Mouse (Mus musculus) limb, embryonic 10.5 days (tissue): ENCODE results near the gene Il27ra. TPM values are rescaled to one million over a fixed set of nuclear protein-coding genes. Genes with fewer than 3 reads are reported as not detected.
"Not testable (repeated sequence)": the region's sequence is repeated elsewhere in the genome, so short reads cannot be mapped to it uniquely, and the experiment has no call there.

ENCODE experiments used
- DNase-seq: peaks from one replicate; pipeline ENCODE4 v3.0.0-alpha.2; 2017; ENCODE audit warnings: low spot score
- H3K27ac ChIP-seq: fragments of 300-500 bp; sonication (generic); 2 replicates; pipeline ENCODE4 v1.5.1; 2016; ENCODE audit warnings: mild to moderate bottlenecking
- H3K27me3 ChIP-seq: fragments of 300-500 bp; sonication (generic); 2 replicates; pipeline ENCODE4 v1.6.1; 2016; ENCODE audit warnings: low read depth, mild to moderate bottlenecking; ENCODE audit not compliant: poor library complexity, severe bottlenecking
- H3K36me3 ChIP-seq: fragments of 300-500 bp; sonication (generic); 2 replicates; pipeline ENCODE4 v1.6.1; 2016; ENCODE audit warnings: mild to moderate bottlenecking, moderate library complexity
- H3K4me1 ChIP-seq: fragments of 300-500 bp; sonication (generic); 2 replicates; pipeline ENCODE4 v1.6.1; 2016
- H3K4me3 ChIP-seq: fragments of 300-500 bp; sonication (generic); 2 replicates; pipeline ENCODE4 v1.5.1; 2016; ENCODE audit warnings: mild to moderate bottlenecking, moderate library complexity
- H3K9me3 ChIP-seq: fragments of 300-500 bp; sonication (generic); replicated peaks from 2 replicates; pipeline ENCODE4 v1.6.1; 2016; ENCODE audit warnings: mild to moderate bottlenecking
- WGBS: fragments of 180-500 bp; shearing (Covaris S2); methylation state at CpG from one replicate; pipeline ENCODE4 v1.1.7; 2016; 5-methylcytosine and 5-hydroxymethylcytosine counted together
- microRNA counts: library from miRNA; unstranded; fragments of <30 nt; microRNA quantifications from one replicate; lab custom pipeline; 2017
- microRNA-seq: library from miRNA; unstranded; fragments of <30 nt; microRNA quantifications from one replicate; pipeline ENCODE4, GENCODE M21; 2017
- polyA plus RNA-seq: library from polyadenylated mRNA; unstranded; fragments of >200 nt; fragmentation: Nextera tagmentation; extraction: Ambion mirVana; gene quantifications from 2 replicates; pipeline ENCODE4 v1.2.1, GENCODE M21; 2016

Il27ra gene
- polyA plus RNA-seq, 1 experiment from 2014 or later = 0.58 TPM

GRCm38 (mm10) chr8:83996567-83997505 lies 45.6 kb downstream of the Il27ra start:
- Histone ChIP-seq H3K4me1 (peaks cover 45% of the 10 kb centered on the region), H3K27ac (peak overlapping the region; percentile 96), H3K27me3 (peaks cover 27% of the 10 kb centered on the region), H3K36me3 (peaks cover 58% of the 10 kb centered on the region), H3K4me3 (peak overlapping the region; percentile 87), H3K9me3 (no peaks in the 10 kb centered on the region)
- DNase-seq = peak; percentile 91
- under 1% methylated on average over 81 of the region's 103 CpGs for WGBS

GRCm38 (mm10) chr8:83995973-83996372 lies 46.4 kb downstream of the Il27ra start:
- no peak for DNase-seq
- peak overlapping the region; percentile 96 for H3K27ac ChIP-seq
- peaks cover 18% of the 10 kb centered on the region for H3K27me3 ChIP-seq
- WGBS = 14% methylated on average over 12 of the region's 12 CpGs
- peaks cover 45% of the 10 kb centered on the region for H3K4me1 ChIP-seq
- H3K9me3 ChIP-seq = no peaks in the 10 kb centered on the region
- H3K36me3 ChIP-seq = peaks cover 58% of the 10 kb centered on the region
- H3K4me3 ChIP-seq = peak overlapping the region; percentile 87

- Histone ChIP-seq H3K36me3 (peaks cover 59% of the 10 kb centered on the region), H3K9me3 (no peaks in the 10 kb centered on the region), H3K4me3 (no peak overlapping the region), H3K27me3 (no peaks in the 10 kb centered on the region), H3K4me1 (peaks cover 37% of the 10 kb centered on the region), H3K27ac (no peak overlapping the region)
- WGBS = 86% methylated on average over 3 of the region's 3 CpGs
- DNase-seq = no peak
Measured at GRCm38 (mm10) chr8:83994030-83994429, 48.4 kb downstream of the Il27ra start.

GRCm38 (mm10) chr8:83992488-83992887 lies 49.9 kb downstream of the Il27ra start:
- no peaks in the 10 kb centered on the region for H3K9me3 ChIP-seq
- DNase-seq = no peak
- peaks cover 74% of the 10 kb centered on the region for H3K36me3 ChIP-seq
- peaks cover 29% of the 10 kb centered on the region for H3K4me1 ChIP-seq
- no peak overlapping the region for H3K4me3 ChIP-seq
- 83% methylated on average over 2 of the region's 2 CpGs for WGBS
- H3K27me3 ChIP-seq = no peaks in the 10 kb centered on the region
- no peak overlapping the region for H3K27ac ChIP-seq

GRCm38 (mm10) chr8:83990170-83990569 lies 52.2 kb downstream of the Il27ra start:
- no peak overlapping the region for H3K27ac ChIP-seq
- no peaks in the 10 kb centered on the region for H3K9me3 ChIP-seq
- H3K4me1 ChIP-seq = peaks cover 13% of the 10 kb centered on the region
- H3K36me3 ChIP-seq = peaks cover 95% of the 10 kb centered on the region
- DNase-seq = no peak
- 92% methylated on average over 14 of the region's 14 CpGs for WGBS
- H3K4me3 ChIP-seq = no peak overlapping the region
- no peaks in the 10 kb centered on the region for H3K27me3 ChIP-seq

- Histone ChIP-seq H3K4me3 (no peak overlapping the region), H3K9me3 (no peaks in the 10 kb centered on the region), H3K27ac (no peak overlapping the region), H3K36me3 (peaks cover 95% of the 10 kb centered on the region), H3K4me1 (peaks cover 12% of the 10 kb centered on the region), H3K27me3 (no peaks in the 10 kb centered on the region)
- 86% methylated on average over 7 of the region's 7 CpGs for WGBS
- DNase-seq = no peak
Measured at GRCm38 (mm10) chr8:83989243-83989642, 53.1 kb downstream of the Il27ra start.

- 97% methylated on average over 2 of the region's 2 CpGs for WGBS
- H3K4me3 ChIP-seq, H3K27me3 ChIP-seq, DNase-seq, H3K27ac ChIP-seq, H3K4me1 ChIP-seq, H3K9me3 ChIP-seq: not testable (repeated sequence)
- H3K36me3 ChIP-seq = peaks cover 93% of the 10 kb centered on the region
Measured at GRCm38 (mm10) chr8:83983222-83983621, 59.2 kb downstream of the Il27ra start.

GRCm38 (mm10) chr8:83982449-83982848 lies 59.9 kb downstream of the Il27ra start:
- no peak for DNase-seq
- H3K27me3 ChIP-seq = no peaks in the 10 kb centered on the region
- peaks cover 11% of the 10 kb centered on the region for H3K4me1 ChIP-seq
- no peak overlapping the region for H3K27ac ChIP-seq
- no peaks in the 10 kb centered on the region for H3K9me3 ChIP-seq
- peaks cover 92% of the 10 kb centered on the region for H3K36me3 ChIP-seq
- WGBS = 90% methylated on average over 4 of the region's 4 CpGs
- no peak overlapping the region for H3K4me3 ChIP-seq

GRCm38 (mm10) chr8:83981533-83981932 lies 60.9 kb downstream of the Il27ra start:
- no peak overlapping the region for H3K27ac ChIP-seq
- H3K4me1 ChIP-seq = peaks cover 20% of the 10 kb centered on the region
- no peaks in the 10 kb centered on the region for H3K9me3 ChIP-seq
- peaks cover 83% of the 10 kb centered on the region for H3K36me3 ChIP-seq
- DNase-seq = no peak
- no peaks in the 10 kb centered on the region for H3K27me3 ChIP-seq
- WGBS = 94% methylated on average over 7 of the region's 7 CpGs
- H3K4me3 ChIP-seq = no peak overlapping the region

GRCm38 (mm10) chr8:83980845-83981244 lies 61.5 kb downstream of the Il27ra start:
- 83% methylated on average over 8 of the region's 8 CpGs for WGBS

More at GRCm38 (mm10) chr8:83980845-83981244, 61.5 kb downstream of the Il27ra start:
- DNase-seq = no peak
- Histone ChIP-seq H3K36me3 (peaks cover 80% of the 10 kb centered on the region), H3K27me3 (no peaks in the 10 kb centered on the region), H3K27ac (no peak overlapping the region), H3K4me1 (peaks cover 20% of the 10 kb centered on the region), H3K4me3 (no peak overlapping the region), H3K9me3 (no peaks in the 10 kb centered on the region)

MicroRNA genes within 50 kb of the gene (microRNA counts, 519-probe panel; counts per million panel counts)
- microRNA mmu-miR-1199 (lab: Ali Mortazavi, UCI) = 684 counts per million, percentile 72 among the panel's probes with 10 or more counts
- 2,761 counts per million, percentile 73 among the panel's probes with 10 or more counts for microRNA mmu-miR-709 (lab: Ali Mortazavi, UCI)

Small RNA genes within 50 kb of the gene (microRNA-seq; reads per million reads assigned to microRNA genes)
- 1.8 reads per million for gene Mir1199
- gene Mir709 = not detected
- gene Mir8111 = 2.1 reads per million

Other genes starting within 250 kb of the Il27ra start
- gene Adgrl1, start 142.5 kb downstream of the Il27ra start, polyA plus RNA-seq = 12.3 and 16.2 TPM in 2 replicates
- 0.58 and 0.70 TPM in 2 replicates for gene Gm10644, start 87.4 kb downstream of the Il27ra start, polyA plus RNA-seq
- gene Asf1b, start 87.1 kb downstream of the Il27ra start, polyA plus RNA-seq = 94.6 and 101 TPM in 2 replicates
- gene Prkaca, start 69.6 kb downstream of the Il27ra start, polyA plus RNA-seq = 136 and 158 TPM in 2 replicates
- gene Samd1, start 44.9 kb downstream of the Il27ra start, polyA plus RNA-seq = 10.3 and 12.5 TPM in 2 replicates
- gene 1700067K01Rik, start 41.1 kb downstream of the Il27ra start, polyA plus RNA-seq = 0.28 and 0.73 TPM in 2 replicates
- gene 2210011C24Rik, start 30.4 kb downstream of the Il27ra start, polyA plus RNA-seq = 0.13 TPM in 1 of 2 replicates, not detected in the other
- 6.5 and 6.6 TPM in 2 replicates for gene Palm3, start 21.1 kb downstream of the Il27ra start, polyA plus RNA-seq
- gene Rln3, start 2.4 kb upstream of the Il27ra start, polyA plus RNA-seq = not detected in 2 replicates
- gene Gm10643, start 22.5 kb upstream of the Il27ra start, polyA plus RNA-seq = 0.88 and 1.0 TPM in 2 replicates
- gene Rfx1, start 24.2 kb upstream of the Il27ra start, polyA plus RNA-seq = 9.5 and 11.3 TPM in 2 replicates
- gene Dcaf15, start 62.2 kb upstream of the Il27ra start, polyA plus RNA-seq = 20.2 and 20.8 TPM in 2 replicates
- 0.29 TPM in 1 of 2 replicates, not detected in the other for gene Podnl1, start 83.4 kb upstream of the Il27ra start, polyA plus RNA-seq
- gene Cc2d1a, start 105.3 kb upstream of the Il27ra start, polyA plus RNA-seq = 22.6 and 24.8 TPM in 2 replicates
- gene 4930432K21Rik, start 105.4 kb upstream of the Il27ra start, polyA plus RNA-seq = 1.5 and 2.3 TPM in 2 replicates
- gene Nanos3, start 142.6 kb upstream of the Il27ra start, polyA plus RNA-seq = 3.1 and 3.2 TPM in 2 replicates
- gene Zswim4, start 194.5 kb upstream of the Il27ra start, polyA plus RNA-seq = 40.1 and 44.4 TPM in 2 replicates
- 420 and 449 TPM in 2 replicates for gene D8Ertd738e, start 207.1 kb upstream of the Il27ra start, polyA plus RNA-seq
- gene Mri1, start 214.7 kb upstream of the Il27ra start, polyA plus RNA-seq = 75.0 and 83.0 TPM in 2 replicates
- gene Ccdc130, start 227.8 kb upstream of the Il27ra start, polyA plus RNA-seq = 15.0 and 22.9 TPM in 2 replicates